Mouse (Mus musculus) heart, postnatal 0 days (tissue): ENCODE results near the gene Chn2.

ENCODE experiments used
- CTCF ChIP-seq: IDR thresholded peaks from 2 replicates; pipeline ENCODE4 v1.5.1; 2016; ENCODE audit warnings: antibody characterized with exemption, control low read depth, low read depth
- EP300 ChIP-seq: IDR thresholded peaks from 2 replicates; pipeline ENCODE4 v1.6.1; 2016; ENCODE audit warnings: antibody characterized with exemption, low read depth

DNA sequence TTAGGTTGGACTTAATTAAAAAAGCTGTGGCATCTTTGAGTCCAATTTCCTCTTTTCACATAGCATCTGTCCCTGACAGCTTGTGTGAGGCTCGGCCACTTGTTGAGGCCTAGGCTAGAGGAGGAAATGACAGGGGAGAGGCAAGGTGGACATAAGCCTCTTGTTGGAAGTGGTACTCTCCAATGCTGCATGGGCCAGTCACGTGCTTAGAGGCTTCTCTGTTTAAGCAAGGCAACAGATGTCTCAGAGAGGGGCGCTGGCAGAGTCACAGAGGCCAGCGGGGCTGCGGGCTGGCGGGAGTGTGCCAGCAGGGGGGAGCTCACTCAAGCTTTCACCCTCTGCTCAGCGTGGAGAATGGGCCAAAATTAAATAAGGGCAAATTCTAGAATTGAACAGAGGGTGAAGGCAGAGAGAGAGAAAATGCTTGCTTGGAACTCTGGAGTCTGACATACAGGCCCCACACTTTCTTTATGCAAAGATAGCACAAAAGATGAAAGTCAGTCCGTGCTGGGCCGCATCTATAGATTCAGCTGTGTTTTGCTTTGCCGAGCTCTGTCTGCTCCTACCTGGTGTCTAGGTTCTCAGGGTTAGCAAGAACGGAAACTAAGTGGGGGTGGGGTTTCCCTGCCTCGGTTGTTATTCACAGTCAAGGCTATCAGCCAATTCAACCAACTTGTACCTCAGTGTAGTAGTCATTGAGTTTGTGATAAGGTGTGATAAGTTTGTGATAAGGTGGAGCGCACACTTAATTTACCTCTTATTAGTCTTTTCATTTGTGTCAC lies 80.7 kb downstream of the Chn2 start:
- TF ChIP-seq CTCF (no peak), EP300 (no peak)
